Mouse (Mus musculus) monocyte, adult 2 months (primary cell): ENCODE data around the gene Sirt7.

Source experiments
- DNase-seq, 2 experiments: peaks; one replicate each; pipeline ENCODE4 v3.0.0; 2022; ENCODE audit warnings: low spot score in 2 of 2, low read depth in 1 of 2

Gene Sirt7

DNA sequence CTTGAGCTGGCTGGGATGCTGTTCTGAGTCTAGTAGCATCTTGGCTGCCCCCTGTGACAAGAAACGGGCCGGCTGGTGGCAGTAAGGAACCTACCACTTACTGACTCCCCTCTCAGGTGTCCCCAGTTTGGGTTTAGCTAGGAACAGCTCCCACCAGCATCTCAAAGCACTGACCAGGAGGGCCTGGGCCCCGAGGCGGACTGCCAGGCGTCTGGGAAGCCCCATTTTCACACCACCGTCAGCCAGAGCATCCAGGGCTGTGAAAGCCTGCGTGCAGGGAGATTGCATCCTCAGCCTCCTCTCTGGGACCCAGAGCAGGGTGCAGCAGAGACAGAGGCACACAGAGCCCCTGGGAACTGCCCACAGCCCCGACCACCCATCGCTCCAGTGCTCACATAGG, 16.2 kb upstream of the Sirt7 start:
- DNase-seq, result no peak

DNA sequence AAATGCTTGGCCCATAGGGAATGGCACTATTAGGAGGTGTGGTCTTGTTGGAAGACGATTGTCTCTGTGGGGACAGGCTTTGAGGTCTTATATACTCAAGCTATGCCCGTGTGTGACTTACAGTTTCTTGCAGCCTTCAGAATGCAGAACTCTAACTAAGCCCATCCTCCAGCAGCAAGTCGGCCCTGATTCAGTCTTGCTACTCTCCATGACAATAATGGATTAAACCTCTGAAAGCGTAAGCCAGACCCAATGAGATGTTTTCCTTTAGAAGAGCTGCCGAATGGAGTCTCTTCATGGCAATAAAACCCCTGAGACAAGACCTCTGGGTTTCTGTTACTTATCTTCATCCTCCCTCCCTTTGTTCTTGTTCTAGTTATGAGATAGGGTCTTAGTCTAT, 9.8 kb upstream of the Sirt7 start:
- DNase-seq, result no peak

DNA sequence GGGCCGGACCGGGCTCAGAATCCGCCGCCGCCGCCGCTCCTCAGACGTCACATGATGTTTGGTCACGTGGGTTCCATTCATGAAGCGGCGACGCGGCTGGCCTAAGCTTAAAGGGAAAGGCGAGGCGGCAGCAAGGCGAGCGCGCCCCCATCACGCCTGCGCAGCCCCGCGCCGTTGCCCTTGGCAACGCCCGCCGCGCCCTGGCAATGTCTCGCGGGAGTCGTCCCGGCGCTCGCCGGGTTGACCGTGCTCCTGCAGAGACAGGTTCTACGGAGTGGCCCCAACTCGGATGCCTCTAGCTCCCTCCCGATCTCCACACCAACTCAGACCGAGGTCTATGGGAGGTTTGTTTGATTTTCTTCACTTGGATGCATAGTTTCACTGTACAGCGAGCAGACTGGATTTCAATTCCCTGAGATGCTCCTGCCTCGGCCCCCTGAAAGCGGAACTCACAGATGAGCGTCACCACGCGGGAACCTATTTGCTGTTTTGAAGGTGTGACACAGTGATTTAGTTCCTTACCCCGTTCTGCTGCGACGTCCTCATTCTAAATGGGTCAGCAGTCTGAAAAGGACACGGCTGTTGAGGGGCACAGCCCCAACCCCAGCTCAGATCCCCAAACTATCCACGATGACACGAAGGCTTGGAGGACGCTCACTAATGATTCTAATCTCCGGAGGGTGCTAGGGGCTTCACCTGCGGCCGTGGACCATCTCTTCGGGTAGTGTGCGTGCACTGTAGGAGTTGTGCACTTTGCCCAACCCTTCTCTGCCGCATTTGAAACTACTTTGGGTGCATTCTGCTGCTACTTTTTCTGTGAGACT, 8.7 kb upstream of the Sirt7 start, which contains the start of gene Mafg:
TSS of gene Mafg (minus strand) at position 81 of the 824 bp plus-strand sequence.
- peak; percentile 75 to 85 for DNase-seq

DNA sequence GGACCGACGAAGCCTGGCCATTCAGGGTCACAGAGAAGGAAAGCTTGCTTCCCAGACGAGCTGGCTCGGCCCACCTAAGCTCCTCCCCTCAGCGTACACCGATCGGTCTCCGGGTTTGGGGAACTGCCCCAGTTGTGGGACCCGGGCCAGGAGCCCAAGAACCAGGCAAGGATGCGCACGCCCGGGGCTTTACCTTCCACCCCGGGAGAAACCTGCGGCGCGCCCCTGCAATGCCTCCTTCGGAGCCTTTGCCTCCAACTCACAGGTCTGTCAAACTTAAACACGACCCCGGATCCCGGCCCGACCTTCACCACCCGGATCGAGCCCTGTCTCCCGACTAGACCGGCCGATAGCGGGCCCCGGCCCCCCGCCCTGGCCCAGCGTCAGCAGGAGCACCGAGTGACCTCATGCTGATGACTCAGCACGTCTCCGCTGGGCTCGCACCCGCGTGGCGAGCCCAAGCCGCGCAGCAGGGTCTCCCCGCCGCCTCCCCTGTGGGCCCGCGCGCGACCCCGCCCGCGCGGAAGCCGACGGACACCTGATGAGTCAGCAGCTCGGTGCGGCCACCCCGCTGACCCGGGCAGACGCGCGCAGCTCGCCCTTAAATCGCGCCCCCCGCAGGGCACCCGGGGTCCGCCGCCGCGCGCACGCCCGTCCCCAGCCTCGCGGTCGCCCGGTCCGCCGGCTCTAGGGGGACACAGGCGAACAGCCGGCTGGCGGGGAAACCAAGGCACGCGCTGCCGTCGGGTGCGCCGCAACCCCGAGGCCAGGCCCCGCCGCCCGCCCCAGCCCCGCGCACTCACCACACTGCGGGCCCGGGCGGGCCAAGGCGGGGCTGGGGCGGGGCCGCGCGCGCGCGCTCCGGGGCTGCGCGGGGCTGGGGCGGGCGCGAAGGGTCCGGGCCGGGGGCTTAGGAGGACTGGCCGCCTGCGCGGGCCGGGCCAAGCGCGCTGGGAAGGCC, 7.8 kb upstream of the Sirt7 start:
- DNase-seq, result peak; percentile 63 to 72

DNA sequence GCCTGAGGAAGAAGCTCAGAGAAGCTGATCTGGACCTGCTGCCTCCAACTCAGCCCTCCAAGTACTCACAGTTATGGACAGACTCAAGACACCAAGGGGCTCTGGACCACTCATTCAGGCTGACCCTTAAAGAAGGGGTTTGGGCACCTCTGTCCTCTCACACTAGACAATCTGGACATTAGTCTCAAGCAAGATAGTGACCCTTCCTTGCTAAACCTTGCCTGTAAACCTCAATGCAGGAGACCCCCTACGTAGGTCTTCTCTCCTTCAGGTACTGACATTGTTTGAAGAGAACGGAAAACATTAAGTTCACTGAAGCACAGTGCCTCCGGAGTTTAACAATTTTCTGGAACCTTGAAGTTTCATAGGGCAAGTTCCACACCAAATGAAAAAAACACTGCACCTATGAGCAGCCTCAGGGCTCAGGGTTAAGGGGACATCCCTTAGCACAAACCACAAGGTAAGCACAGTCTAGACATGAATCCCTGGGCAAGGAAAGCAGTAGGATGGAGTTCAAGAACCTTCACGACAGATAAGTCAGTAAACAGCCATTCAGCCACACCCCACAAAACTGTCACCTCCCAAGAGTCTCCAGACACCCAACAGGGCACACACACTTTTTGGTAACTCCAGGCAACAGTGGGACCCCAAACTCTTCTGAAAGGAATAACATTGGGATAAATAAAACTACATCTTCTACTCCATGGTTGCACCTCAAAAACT, 6.8 kb upstream of the Sirt7 start:
- DNase-seq, result no peak

DNA sequence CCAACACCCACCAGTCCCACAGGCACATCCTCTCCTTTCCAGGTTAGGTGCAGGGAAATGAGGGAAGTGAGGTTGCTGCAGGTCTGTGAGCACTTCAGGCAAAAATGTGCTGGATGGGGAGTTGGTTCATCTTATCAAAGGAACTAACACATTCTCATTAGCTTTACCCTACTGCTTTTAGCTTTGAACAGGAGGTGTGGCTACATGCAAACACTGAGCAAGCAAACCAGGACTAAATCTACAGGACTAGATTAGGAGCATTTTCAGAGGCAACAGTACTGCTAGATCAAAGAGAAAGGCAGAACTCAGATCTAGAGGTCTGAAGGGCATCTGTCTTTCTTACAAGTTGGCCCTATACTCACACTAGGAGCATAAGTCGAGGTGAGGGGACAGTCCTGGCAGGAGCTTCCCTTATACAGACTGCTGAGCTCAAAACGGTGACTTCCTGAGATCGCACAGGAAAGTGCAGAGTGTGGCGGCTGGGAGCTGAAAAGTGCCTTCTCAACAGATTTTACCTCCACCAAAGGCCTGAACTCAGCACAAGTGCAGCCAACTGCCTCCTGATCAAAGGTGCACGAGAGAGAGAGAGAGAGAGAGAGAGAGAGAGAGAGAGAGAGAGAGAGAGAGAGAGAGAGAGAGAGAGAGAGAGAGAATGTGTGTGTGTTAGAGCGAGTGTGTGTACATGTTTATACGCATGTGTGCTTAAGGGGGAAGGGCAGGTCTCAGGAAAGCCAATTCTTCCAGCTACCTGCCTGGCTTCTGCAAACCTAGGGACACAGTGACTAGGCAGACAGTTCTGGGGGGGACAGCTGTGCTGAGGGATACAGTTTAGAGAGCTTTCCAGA, 6.1 kb upstream of the Sirt7 start:
- no peak for DNase-seq

DNA sequence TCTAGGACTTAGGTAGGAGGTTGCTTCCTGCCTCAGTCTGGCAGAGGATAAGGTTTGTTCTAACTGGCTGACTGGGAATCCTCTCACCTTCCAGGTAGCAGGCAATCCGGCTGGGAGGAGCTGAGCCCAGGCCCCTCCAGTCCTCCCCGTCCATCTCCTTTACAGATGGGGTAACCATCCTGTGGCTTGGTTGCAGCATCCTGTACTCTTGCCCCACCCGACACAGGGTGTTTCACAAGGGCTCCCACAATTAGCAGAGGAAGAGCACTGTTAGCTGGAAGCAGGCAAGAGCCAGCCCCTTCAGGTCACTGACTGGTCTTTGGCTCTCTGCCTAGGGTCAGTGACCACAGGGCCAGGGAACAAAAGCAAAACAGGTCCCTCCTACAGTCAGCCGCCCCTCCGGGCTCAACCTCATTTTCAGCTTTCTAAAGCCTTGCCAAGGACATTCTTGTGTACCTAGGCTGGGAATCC, 5.4 kb upstream of the Sirt7 start:
- peak; percentile 78 to 82 for DNase-seq

DNA sequence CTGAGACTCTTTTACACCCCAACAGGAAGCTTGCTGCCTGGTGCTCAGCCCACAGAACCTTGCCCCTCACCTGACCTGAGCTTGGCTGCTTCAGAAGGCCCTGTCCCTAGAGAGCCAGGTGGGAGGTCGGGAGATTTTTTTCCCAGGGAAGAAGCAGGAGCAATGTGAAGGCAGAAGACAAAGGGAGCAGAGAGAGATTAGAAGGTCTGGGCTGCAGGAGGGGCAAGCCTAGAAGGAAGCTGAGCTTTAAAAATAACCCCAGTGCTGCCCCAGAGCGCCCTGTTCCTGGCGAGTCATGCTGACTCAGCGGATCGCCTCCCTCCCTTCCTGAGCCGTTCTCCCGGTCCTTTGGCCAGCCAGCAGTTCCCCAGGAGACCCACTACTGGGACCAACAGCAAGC, 4.9 kb upstream of the Sirt7 start:
- peak in 1 of 2 experiments; percentile 48 for DNase-seq

DNA sequence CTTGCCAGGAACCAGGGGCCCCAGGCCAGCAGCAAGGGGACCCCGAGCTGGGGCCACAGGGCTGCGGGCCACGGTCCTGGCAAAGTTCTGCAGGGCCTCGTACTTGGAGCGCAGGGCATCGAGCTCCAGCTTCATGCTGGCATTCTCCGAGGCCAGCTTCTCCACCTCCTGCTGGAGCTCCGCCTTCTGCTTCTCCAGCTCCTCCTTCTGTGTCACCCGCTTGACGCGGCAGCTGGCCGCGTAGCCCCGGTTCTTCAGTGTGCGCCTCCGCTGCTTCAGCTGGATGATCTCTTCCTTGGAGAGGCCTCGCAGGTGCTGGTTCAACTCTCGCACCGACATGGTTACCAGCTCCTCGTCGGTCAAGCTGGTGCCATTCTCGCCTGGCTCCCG, 4.3 kb upstream of the Sirt7 start:
- peak in 1 of 2 experiments; percentile 56 for DNase-seq

DNA sequence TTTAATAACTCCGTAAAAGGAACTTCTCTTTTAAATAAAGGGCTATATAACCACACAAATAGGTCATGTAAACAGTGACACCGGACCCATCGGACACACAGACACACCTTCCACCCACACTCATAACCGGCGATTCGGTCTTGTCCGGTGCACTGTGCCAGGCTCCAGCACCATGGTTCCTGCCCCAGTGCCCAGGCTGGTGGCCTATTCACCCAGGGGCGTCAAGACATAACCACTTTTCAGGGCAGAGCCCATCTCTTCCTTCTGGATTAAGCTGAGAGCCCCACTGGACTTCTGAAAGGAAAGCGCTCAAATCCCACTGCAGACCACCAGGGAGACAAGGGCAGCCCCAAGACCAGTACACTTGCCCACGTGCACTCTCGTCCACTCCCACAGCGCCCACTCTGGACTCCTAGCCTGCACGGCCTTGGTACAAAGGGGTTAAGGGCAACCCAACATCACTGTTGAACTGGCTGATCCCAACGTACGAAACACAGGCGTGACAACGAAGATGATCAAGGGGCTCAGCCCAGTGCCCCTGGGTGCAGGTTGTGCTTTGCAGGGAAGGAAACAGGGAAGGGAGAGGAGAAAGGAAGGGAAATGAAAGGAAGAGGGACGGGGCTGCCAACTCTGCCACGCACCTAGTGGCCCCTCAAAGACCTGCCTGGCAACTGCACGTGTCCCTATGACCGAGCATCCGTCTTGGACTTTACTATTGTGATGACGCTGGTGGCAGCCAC, 3.7 kb upstream of the Sirt7 start:
- DNase-seq, result no peak

DNA sequence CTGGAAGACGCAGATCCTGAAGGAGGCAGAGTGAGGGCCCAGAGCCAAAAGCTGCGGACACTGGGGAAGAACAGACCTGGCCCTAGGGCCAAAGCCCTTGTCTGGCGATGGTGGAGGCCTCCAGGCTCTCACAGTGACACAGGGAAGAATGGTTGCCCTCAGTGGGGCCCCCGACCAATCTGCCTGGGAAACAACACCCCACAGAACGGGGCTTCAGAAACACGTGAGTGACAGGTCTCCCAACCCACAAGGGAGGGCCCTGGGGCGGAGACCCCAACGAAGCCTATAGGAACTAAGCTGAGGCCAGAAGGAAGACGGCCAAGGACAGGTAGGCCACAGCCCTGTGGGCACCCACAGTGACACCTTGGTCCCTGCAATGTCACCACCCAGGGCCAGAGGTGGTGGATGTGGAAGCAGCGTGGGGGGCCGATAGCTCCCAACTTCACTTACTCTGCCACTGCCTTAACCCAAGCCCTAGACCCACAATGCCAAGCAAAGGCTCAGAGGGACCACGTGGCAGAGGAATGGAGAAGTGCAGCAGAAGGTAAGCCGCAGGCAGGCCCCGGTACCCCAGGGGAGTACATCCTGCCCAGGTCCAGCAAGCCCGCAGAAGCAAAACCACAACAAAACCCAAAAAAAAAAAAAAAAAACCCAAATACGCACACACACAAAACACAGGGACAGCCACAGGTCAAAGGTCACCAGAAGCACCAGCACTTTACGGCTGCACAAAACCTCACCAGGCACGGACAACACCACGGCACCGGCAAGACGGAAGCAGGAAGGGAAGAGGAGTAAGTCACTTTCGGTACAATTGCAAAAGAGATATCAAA, 2.6 kb upstream of the Sirt7 start:
- DNase-seq, result peak in 1 of 2 experiments; percentile 49

DNA sequence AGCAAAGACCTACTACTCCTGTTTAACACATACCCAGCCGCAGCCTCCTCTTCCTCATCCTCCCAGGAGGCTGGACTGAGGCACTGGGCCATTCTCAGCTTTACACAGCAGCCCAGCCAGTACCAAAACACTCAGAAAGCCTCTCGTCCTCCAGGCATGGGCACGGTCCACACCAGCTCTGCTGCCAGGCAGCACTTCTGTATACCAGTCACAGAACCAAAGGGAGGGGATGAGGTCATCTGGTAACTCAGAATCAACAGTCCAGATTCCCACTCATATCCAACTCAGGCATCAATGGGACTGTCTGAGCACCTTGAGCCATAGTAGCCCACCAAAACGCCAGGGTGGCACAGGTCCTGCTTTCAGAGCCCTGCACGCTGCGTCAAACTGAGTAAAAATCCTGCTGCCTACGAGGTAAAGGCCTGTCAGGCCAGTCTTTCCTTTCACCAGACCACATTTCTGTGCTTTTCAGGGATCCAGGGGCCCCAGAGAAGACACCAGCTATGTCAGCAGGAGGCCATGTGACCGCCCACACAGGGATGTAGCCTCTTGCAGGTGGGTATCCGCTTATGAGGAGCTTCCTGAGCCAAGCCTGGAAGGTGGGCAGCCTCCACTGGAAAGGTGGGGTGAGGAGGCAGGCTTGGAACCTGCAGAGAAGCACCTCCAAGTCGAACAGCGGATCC, 1.9 kb upstream of the Sirt7 start:
- no peak for DNase-seq

DNA sequence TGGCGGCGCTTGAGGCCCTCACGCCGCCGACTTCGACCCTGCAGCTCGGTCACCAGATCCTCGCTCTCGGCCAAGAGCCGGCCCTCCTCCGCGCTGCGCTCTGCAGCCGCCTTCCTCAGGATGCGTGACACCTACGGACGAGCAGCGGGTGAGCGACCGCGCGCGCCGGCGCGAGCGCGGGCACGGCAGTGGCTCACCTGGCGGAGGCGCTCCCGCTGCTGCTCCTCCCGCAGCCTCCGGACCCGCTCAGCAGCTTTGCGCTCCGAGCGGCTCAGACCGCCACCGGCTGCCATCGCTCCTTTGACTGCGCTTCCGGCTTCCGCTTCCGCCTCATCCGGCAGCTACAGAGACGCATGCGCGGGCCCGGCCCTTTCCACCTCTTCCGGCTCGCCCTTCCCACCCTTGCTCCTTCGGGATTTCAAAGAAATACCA, 344 bp downstream of the Sirt7 start:
- DNase-seq, result peak; percentile 58 to 60

DNA sequence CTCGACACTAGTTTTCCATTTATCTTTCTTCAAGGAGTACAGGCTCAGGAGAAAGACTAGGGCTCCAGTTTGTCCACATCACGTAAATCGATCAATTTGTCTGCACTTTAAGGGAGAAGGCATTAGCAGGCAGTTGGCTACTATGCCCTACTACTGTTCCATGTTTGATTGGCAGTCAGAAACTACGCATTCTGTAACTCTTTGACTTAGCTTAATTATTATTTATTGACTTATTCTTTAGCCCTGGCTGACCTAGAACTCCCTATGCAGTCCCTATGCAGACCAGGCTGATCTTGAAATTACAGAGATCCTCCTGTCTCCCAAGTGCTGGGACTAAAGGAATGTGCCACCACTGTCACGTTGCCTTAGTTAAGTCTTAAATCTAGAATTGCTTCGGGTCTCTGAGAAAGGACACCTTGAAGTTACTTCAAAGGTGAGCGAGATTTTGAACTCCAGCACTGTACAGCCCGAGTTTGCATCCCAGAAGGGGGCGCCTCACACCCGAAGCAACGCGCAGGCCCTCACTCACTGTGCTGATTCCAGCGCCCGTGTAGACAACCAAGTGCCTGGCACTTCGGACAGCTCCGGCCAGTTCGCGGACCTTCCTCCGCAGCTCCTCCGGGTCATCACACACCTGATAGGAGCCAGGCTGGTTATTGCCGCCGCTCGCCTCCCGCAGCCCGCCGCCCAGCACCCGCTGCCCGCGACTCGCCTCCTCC, 920 bp downstream of the Sirt7 start:
- peak in 1 of 2 experiments; percentile 54 for DNase-seq

DNA sequence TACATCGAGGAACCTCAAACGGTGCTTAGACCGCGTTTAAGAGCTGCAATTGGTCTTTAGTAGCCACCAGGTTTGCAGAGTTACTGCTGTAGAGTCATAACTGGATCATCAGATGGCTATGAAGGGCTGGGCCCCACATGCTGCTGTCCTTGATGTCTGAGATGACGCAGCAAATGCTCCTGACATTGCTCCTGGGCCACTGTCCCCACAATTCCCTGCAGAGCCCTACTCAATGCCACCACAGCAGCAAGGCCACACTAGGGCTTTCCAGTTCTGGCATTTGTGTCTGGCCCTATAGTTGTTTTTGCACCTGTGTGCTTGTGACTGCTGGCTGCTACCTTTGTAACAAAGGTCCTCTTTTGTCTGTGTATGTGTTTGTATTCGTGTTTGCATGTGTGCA, 2.2 kb downstream of the Sirt7 start:
- DNase-seq, result no peak

DNA sequence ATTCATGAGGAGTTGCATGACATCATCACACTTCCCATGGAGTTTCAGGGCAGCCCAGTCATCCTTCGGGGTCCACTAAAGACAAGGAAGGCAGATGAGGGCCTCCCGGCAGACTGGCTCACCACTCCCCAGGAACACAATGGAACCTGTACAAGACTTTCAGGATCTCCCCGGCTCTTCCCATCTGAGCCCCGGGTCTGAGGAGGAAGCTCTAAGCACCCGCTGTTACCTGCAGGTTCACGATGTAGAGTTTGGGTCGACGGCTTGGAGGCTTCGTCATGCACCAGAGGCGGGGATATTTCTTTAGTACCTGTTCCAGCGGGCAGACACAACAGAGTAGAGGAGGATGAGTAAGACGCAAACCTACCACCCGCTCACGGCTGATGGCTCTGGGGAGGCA, 4.8 kb downstream of the Sirt7 start:
- DNase-seq, result no peak
